Mouse (Mus musculus): ENCODE measurements around the gene Cdkn2d. TPM values are rescaled to one million over a fixed set of nuclear protein-coding genes. Genes with fewer than 3 reads are reported as not detected.
"Not testable (repeated sequence)": the region's sequence is repeated elsewhere in the genome, so short reads cannot be mapped to it uniquely, and the experiment has no call there.

Cdkn2d gene
- polyA plus RNA-seq, 1 experiment from 2014 or later: 71.9 TPM

DNA sequence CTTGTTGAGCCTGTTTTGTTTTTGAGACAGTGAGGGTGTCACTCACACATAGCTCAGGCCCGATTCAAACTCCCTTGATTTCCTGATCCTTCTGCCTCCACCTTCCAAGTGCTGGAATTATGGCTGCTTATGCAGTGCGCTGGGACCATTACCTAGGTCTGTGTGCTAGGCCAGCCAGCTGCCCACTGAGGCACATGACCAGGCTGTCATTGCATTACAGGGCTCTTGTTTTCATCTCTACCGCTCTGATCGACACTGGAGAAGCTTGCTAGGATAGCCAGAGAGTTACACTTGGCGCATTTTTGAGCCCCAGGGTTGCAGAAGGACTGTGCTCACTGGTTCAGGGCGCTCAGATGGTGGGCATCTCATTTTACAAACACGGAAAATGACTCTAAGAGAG lies 20.5 kb upstream of the Cdkn2d start:
- H3K4me1 ChIP-seq (ENCODE audit: control insufficient read depth, insufficient read depth, low read length): no peaks in the 10 kb centered on the region
- 28% methylated on average over 7 of the region's 7 CpGs for WGBS
- no peaks in the 10 kb centered on the region for H3K9me3 ChIP-seq (ENCODE audit: control insufficient read depth, low read length)
- ATAC-seq (ENCODE audit: low FRiP score) (no peak), DNase-seq (ENCODE audit: low spot score, missing footprints) (no peak)
- H3K9ac ChIP-seq (ENCODE audit: low read length): no peak overlapping the region
- H3K27me3 ChIP-seq (ENCODE audit: control insufficient read depth, insufficient read depth, low read length): peaks cover 15% of the 10 kb centered on the region
- no peaks in the 10 kb centered on the region for H3K36me3 ChIP-seq (ENCODE audit: control insufficient read depth, insufficient read depth, low read length)
- no peak overlapping the region for H3K4me2 ChIP-seq
- H3K4me3 ChIP-seq (ENCODE audit: low read depth, low read length): no peak overlapping the region
- H3K27ac ChIP-seq (ENCODE audit: low read depth, low read length): no peak overlapping the region

DNA sequence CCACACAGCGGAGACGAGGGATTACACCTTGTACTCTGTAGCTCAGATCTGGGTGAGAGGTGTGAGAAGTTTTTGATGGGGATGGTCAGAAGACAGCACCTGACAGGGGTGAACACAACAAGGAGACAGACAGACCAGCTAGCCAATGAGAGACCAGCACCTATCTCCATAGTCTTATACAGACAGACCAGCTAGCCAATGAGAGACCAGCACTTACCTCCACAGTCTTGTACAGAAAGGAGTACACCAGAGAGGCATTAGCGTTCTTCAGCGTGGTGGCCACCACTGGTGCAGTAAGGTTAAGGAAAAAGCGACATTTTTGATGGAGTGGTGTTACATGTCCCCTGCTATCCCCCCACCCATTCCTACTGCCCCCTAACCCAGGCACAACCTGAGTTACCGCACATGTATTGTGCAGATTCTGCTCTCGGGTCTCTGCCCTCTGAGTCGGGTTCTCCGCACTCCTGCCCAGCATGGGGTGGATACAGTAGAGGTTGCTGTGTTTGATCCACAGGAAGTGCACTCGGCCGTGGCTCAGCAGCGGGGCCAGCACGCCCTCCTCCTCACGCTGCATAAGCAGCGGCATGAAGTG lies 18.0 kb upstream of the Cdkn2d start:
- Histone ChIP-seq H3K4me3 (ENCODE audit: low read depth, low read length) (no peak overlapping the region), H3K27ac (ENCODE audit: low read depth, low read length) (no peak overlapping the region), H3K36me3 (ENCODE audit: control insufficient read depth, insufficient read depth, low read length) (no peaks in the 10 kb centered on the region), H3K27me3 (ENCODE audit: control insufficient read depth, insufficient read depth, low read length) (peaks cover 15% of the 10 kb centered on the region), H3K9me3 (ENCODE audit: control insufficient read depth, low read length) (no peaks in the 10 kb centered on the region), H3K9ac (ENCODE audit: low read length) (no peak overlapping the region), H3K4me1 (ENCODE audit: control insufficient read depth, insufficient read depth, low read length) (no peaks in the 10 kb centered on the region), H3K4me2 (no peak overlapping the region)
- WGBS: 76% methylated on average over 15 of the region's 15 CpGs
- ATAC-seq (ENCODE audit: low FRiP score): no peak
- DNase-seq (ENCODE audit: low spot score, missing footprints): no peak

DNA sequence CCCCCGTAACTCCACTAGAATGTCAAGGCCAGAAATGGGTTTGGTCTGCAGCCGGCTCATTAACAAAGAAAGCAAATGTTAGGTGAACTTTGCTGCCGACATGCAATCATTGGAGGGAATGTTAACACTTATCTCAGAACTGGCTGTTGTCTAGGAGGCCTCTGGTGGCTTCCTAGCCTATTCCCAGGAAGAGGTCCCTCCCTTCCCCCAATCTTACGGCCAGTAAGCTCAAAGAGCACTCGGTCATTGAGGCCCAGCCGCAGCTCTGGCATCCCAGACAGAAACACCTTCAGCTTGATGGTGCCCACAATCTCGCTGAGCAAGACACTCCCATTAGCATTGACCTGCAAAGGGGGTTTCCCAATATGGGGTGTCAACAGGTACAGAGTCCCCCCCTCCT lies 13.9 kb upstream of the Cdkn2d start:
- no peak overlapping the region for H3K27ac ChIP-seq (ENCODE audit: low read depth, low read length)
- no peaks in the 10 kb centered on the region for H3K4me1 ChIP-seq (ENCODE audit: control insufficient read depth, insufficient read depth, low read length)
- ATAC-seq (ENCODE audit: low FRiP score) (no peak), DNase-seq (ENCODE audit: low spot score, missing footprints) (no peak)
- H3K27me3 ChIP-seq (ENCODE audit: control insufficient read depth, insufficient read depth, low read length): no peaks in the 10 kb centered on the region
- H3K9ac ChIP-seq (ENCODE audit: low read length): no peak overlapping the region
- no peaks in the 10 kb centered on the region for H3K36me3 ChIP-seq (ENCODE audit: control insufficient read depth, insufficient read depth, low read length)
- no peak overlapping the region for H3K4me2 ChIP-seq
- WGBS: 91% methylated on average over 7 of the region's 7 CpGs
- no peak overlapping the region for H3K4me3 ChIP-seq (ENCODE audit: low read depth, low read length)
- H3K9me3 ChIP-seq (ENCODE audit: control insufficient read depth, low read length): no peaks in the 10 kb centered on the region

DNA sequence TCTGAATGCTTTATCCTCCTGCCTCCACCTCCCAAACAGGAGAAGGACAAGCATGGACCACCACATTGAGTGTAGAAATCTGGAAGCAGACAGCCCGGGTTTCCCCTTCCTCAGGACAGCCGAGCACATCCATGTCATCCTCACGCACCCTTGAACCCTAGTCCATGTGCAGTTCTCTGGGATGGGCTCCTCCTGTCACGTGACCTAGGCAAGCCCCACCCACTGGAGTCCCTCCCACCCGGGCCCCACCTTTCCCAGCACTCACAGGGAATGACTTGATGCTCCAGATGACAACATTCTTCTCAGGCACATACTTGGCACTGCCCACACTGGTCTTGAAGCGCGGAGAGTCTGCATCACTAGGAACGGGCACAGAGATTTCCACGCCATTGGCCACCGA lies 7.8 kb upstream of the Cdkn2d start:
- Histone ChIP-seq H3K9me3 (ENCODE audit: control insufficient read depth, low read length) (no peaks in the 10 kb centered on the region), H3K27ac (ENCODE audit: low read depth, low read length) (no peak overlapping the region), H3K4me2 (no peak overlapping the region), H3K4me1 (ENCODE audit: control insufficient read depth, insufficient read depth, low read length) (no peaks in the 10 kb centered on the region), H3K36me3 (ENCODE audit: control insufficient read depth, insufficient read depth, low read length) (no peaks in the 10 kb centered on the region), H3K9ac (ENCODE audit: low read length) (no peak overlapping the region), H3K27me3 (ENCODE audit: control insufficient read depth, insufficient read depth, low read length) (no peaks in the 10 kb centered on the region), H3K4me3 (ENCODE audit: low read depth, low read length) (no peak overlapping the region)
- ATAC-seq (ENCODE audit: low FRiP score): no peak
- DNase-seq (ENCODE audit: low spot score, missing footprints): no peak
- WGBS: 85% methylated on average over 10 of the region's 10 CpGs

DNA sequence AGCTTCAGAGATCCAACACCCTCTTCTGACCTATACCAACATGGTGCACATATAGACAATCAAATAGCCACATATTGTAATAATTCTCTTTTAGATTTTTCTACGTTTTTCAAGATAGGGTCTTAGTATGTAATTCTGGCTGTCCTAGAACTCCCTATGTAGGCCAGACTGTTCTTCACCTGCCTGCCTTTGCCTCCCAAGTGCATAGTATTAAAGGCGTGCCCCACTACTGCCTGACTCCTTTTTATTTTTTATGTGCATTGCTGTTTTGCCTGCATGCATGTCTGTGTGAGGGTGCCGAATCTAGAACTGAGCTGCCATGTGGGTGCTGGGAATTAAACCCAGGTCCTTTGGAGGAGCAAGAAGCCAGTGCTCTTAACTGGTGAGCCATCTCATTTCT lies 1.1 kb upstream of the Cdkn2d start:
- Histone ChIP-seq H3K27me3 (ENCODE audit: control insufficient read depth, insufficient read depth, low read length) (no peaks in the 10 kb centered on the region), H3K27ac (ENCODE audit: low read depth, low read length) (no peak overlapping the region), H3K4me1 (ENCODE audit: control insufficient read depth, insufficient read depth, low read length) (peaks cover 22% of the 10 kb centered on the region), H3K36me3 (ENCODE audit: control insufficient read depth, insufficient read depth, low read length) (no peaks in the 10 kb centered on the region; the same call in 1 of the 2 replicates), H3K4me2 (no peak overlapping the region; the same call in 1 of the 2 replicates), H3K4me3 (ENCODE audit: low read depth, low read length) (no peak overlapping the region), H3K9ac (ENCODE audit: low read length) (no peak overlapping the region; the same call in 1 of the 2 replicates), H3K9me3 (ENCODE audit: control insufficient read depth, low read length) (no peaks in the 10 kb centered on the region)
- DNase-seq (ENCODE audit: low spot score, missing footprints): no peak
- 84% methylated on average over 3 of the region's 3 CpGs for WGBS
- no peak for ATAC-seq (ENCODE audit: low FRiP score)

DNA sequence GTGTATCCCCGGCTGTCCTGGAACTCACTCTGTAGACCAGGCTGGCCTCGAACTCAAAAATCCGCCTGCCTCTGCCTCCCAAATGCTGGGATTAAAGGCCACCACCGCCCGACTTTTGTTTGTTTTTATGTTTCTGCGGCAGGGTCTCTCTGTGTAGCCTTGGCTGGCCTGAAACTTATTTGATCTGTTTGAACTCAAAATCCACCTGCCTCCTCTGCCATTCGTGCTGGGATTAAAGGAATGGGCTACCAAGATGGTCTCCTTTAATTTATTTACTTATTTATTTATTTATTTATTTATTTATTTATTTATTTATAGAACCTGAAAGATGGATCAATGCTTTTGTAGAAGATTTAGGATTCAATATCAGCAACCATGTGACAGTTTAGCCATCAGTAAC lies 661 bp upstream of the Cdkn2d start:
- H3K9me3 ChIP-seq (ENCODE audit: control insufficient read depth, low read length); ATAC-seq (ENCODE audit: low FRiP score); H3K27me3 ChIP-seq (ENCODE audit: control insufficient read depth, insufficient read depth, low read length); H3K36me3 ChIP-seq (ENCODE audit: control insufficient read depth, insufficient read depth, low read length); DNase-seq (ENCODE audit: low spot score, missing footprints): not testable (repeated sequence)
- Histone ChIP-seq H3K9ac (ENCODE audit: low read length) (peak overlapping the region; percentile 58), H3K4me1 (ENCODE audit: control insufficient read depth, insufficient read depth, low read length) (peaks cover 26% of the 10 kb centered on the region), H3K4me2 (peak overlapping the region; percentile 40), H3K4me3 (ENCODE audit: low read depth, low read length) (peak overlapping the region; percentile 71), H3K27ac (ENCODE audit: low read depth, low read length) (peak overlapping the region; percentile 81)
- WGBS: 24% methylated on average over 7 of the region's 7 CpGs

DNA sequence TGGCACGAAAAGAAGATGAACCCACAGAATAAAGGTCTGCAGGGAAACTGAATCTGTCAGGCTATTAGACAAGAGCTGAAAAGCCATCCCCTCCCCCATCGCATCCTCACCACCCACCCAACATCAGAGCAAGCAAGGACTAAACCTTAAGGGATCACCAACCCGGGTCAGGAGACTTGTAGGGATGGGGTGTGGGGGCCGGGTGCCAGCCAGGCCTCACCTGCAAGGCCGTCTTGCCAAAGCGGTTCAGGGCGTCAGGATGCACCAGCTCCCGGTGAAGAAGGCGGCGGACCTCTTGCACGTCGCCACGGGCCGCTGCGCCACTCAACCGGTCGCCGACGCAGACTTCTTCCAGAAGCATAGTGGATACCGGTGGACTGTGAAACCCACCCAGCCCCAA lies 618 bp downstream of the Cdkn2d start:
- no peak for DNase-seq (ENCODE audit: low spot score, missing footprints)
- Histone ChIP-seq H3K36me3 (ENCODE audit: control insufficient read depth, insufficient read depth, low read length) (no peaks in the 10 kb centered on the region; the same call in 1 of the 2 replicates), H3K9me3 (ENCODE audit: control insufficient read depth, low read length) (no peaks in the 10 kb centered on the region), H3K4me2 (peak overlapping the region; percentile 54), H3K4me3 (ENCODE audit: low read depth, low read length) (peak overlapping the region; percentile 71), H3K27me3 (ENCODE audit: control insufficient read depth, insufficient read depth, low read length) (no peaks in the 10 kb centered on the region), H3K4me1 (ENCODE audit: control insufficient read depth, insufficient read depth, low read length) (peaks cover 30% of the 10 kb centered on the region), H3K27ac (ENCODE audit: low read depth, low read length) (peak overlapping the region; percentile 62), H3K9ac (ENCODE audit: low read length) (peak overlapping the region; percentile 73)
- WGBS: under 1% methylated on average over 20 of the region's 20 CpGs
- no peak for ATAC-seq (ENCODE audit: low FRiP score)

DNA sequence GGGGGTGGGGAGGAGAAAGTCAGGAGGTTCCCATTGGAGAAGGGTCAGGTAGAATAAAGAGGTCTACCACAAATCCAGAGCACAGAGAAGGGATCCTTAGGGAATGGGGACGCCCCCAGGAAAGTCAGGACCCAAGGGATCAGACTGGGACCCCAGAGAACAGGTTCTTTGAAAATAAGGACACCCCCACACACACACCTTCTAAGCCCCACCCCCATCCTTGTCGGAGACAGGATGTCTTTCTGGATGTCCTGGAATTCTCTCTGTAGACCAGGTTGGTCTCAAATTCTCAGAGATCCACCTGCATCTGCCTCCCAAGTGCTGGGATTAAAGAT lies 1.9 kb downstream of the Cdkn2d start:
- Histone ChIP-seq H3K27ac (ENCODE audit: low read depth, low read length) (no peak overlapping the region), H3K4me1 (ENCODE audit: control insufficient read depth, insufficient read depth, low read length) (peaks cover 30% of the 10 kb centered on the region), H3K36me3 (ENCODE audit: control insufficient read depth, insufficient read depth, low read length) (peaks cover under 1% of the 10 kb centered on the region; the same call in 1 of the 2 replicates), H3K9ac (ENCODE audit: low read length) (no peak overlapping the region), H3K4me2 (peak overlapping the region; percentile 54), H3K4me3 (ENCODE audit: low read depth, low read length) (peak overlapping the region; percentile 5; the same call in 1 of the 2 replicates), H3K9me3 (ENCODE audit: control insufficient read depth, low read length) (no peaks in the 10 kb centered on the region), H3K27me3 (ENCODE audit: control insufficient read depth, insufficient read depth, low read length) (no peaks in the 10 kb centered on the region)
- ATAC-seq (ENCODE audit: low FRiP score) (no peak), DNase-seq (ENCODE audit: low spot score, missing footprints) (no peak)
- WGBS: 89% methylated on average over 2 of the region's 2 CpGs

DNA sequence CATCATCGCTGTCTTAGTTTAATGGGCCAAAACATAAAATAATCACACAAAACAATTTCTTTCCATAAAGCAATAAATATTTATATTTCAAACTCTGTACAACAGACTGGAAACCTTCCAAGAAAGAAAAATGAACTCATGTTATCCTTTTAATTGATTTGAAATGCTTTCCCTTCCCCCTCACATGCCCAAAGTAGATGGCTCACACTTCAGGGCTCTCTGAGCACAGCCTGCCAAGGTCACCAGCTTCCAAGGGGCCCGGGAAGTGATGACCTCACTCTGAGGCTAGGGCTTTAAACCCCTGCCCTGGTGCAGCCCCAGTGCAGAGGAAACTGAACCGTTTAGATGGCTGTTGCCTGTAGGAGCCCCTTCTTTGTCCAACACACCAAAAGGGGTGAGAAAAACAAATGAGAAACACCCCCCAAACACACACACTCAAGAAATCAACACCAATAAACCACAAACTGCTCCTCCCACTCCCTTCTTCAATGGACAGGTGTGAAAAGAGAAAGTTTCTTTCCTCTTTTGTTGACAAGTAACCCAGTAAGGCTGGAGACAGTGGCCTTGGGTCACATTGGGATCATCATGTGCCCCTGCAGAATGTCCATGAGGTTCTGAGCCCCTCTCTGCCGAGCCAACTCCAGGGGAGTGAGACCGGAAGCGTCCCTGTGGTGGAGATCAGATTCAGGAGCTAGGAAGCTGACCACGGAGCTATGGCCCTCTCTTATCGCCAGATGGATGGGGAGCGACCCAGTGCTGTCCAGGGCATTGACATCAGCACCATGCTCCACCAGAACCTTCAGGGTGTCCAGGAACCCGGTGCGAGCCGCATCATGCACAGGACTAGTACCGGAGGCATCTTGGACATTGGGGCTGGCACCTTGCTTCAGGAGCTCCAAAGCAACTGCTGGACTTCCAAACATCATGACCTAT lies 2.5 kb downstream of the Cdkn2d start:
- no peaks in the 10 kb centered on the region for H3K9me3 ChIP-seq (ENCODE audit: control insufficient read depth, low read length)
- no peak overlapping the region; the same call in 1 of the 2 replicates for H3K27ac ChIP-seq (ENCODE audit: low read depth, low read length)
- DNase-seq (ENCODE audit: low spot score, missing footprints) (no peak), ATAC-seq (ENCODE audit: low FRiP score) (no peak)
- no peaks in the 10 kb centered on the region for H3K27me3 ChIP-seq (ENCODE audit: control insufficient read depth, insufficient read depth, low read length)
- H3K4me3 ChIP-seq (ENCODE audit: low read depth, low read length): peak overlapping the region; percentile 83
- H3K4me2 ChIP-seq: peak overlapping the region; percentile 86
- H3K4me1 ChIP-seq (ENCODE audit: control insufficient read depth, insufficient read depth, low read length): peaks cover 30% of the 10 kb centered on the region
- H3K9ac ChIP-seq (ENCODE audit: low read length): no peak overlapping the region; the same call in 1 of the 2 replicates
- WGBS: 80% methylated on average over 13 of the region's 13 CpGs
- peaks cover 6% of the 10 kb centered on the region; the same call in 1 of the 2 replicates for H3K36me3 ChIP-seq (ENCODE audit: control insufficient read depth, insufficient read depth, low read length)
